Mouse (Mus musculus) liver, adult 2 months (tissue): ENCODE results near the gene Kpna4. TPM values are rescaled to one million over a fixed set of nuclear protein-coding genes. Genes with fewer than 3 reads are reported as not detected.

Experiments used
- DNase-seq: peaks from one replicate; pipeline ENCODE4 v3.0.0-alpha.2; 2011; ENCODE audit warnings: low read depth, low spot score; ENCODE audit errors: extremely low read depth
- H3K27ac ChIP-seq: fragments of 200-500 bp; replicated peaks from 2 replicates; pipeline ENCODE4 v1.5.1; 2012; ENCODE audit warnings: low read depth, mild to moderate bottlenecking, control low read depth, inconsistent platforms, low read length; ENCODE audit not compliant: insufficient read depth
- H3K27me3 ChIP-seq: fragments of 200-500 bp; 2 replicates; pipeline ENCODE4 v1.6.1; 2012; ENCODE audit warnings: mild to moderate bottlenecking, moderate library complexity, low read length, inconsistent platforms; ENCODE audit not compliant: control insufficient read depth, insufficient read depth
- H3K36me3 ChIP-seq: fragments of 200-500 bp; 2 replicates; pipeline ENCODE4 v1.6.1; 2012; ENCODE audit warnings: low read length, inconsistent platforms; ENCODE audit not compliant: control insufficient read depth, insufficient read depth
- H3K4me1 ChIP-seq: fragments of 200-500 bp; 2 replicates; pipeline ENCODE4 v1.6.1; 2011; ENCODE audit warnings: low read length; ENCODE audit not compliant: control insufficient read depth, insufficient read depth
- H3K4me3 ChIP-seq: fragments of 200-500 bp; 2 replicates; pipeline ENCODE4 v1.5.1; 2011; ENCODE audit warnings: low read depth, mild to moderate bottlenecking, control low read depth, low read length, moderate library complexity; ENCODE audit not compliant: insufficient read depth
- H3K79me2 ChIP-seq: fragments of 200-500 bp; 2 replicates; pipeline ENCODE4 v1.6.1; 2012; ENCODE audit warnings: inconsistent platforms, mild to moderate bottlenecking, low read length, moderate library complexity; ENCODE audit not compliant: control insufficient read depth, insufficient read depth
- H3K9ac ChIP-seq: fragments of 200-500 bp; 2 replicates; pipeline ENCODE4 v1.6.1; 2012; ENCODE audit warnings: low read depth, mild to moderate bottlenecking, control low read depth, inconsistent platforms, low read length
- CTCF ChIP-seq: fragments of 200-500 bp; IDR thresholded peaks from 2 replicates; pipeline ENCODE4 v1.5.1; 2011; ENCODE audit warnings: low read depth, low read length, control low read depth
- POLR2A ChIP-seq: fragments of 200-500 bp; IDR thresholded peaks from 2 replicates; pipeline ENCODE4 v1.6.1; 2011; ENCODE audit warnings: low read length, control low read depth; ENCODE audit not compliant: insufficient read depth; ENCODE audit errors: extremely low read depth
- WGBS: fragments of 180-500 bp; shearing (Covaris S2); methylation state at CpG from one replicate; pipeline ENCODE4 v1.1.7; 2018; 5-methylcytosine and 5-hydroxymethylcytosine counted together
- polyA plus RNA-seq: library from polyadenylated mRNA; depleted of rRNA; stranded (reverse); fragments of >200 nt; gene quantifications from 2 replicates; pipeline ENCODE4 v1.2.3, GENCODE M21; 2012
- total RNA-seq: library from RNA; depleted of rRNA; stranded (reverse); fragments of >200 nt; gene quantifications from 2 replicates; pipeline ENCODE4 v1.2.3, GENCODE M21; 2014

Gene Kpna4
- total and polyA plus RNA-seq, 2 experiments = 5.3 to 10.7 TPM

DNA sequence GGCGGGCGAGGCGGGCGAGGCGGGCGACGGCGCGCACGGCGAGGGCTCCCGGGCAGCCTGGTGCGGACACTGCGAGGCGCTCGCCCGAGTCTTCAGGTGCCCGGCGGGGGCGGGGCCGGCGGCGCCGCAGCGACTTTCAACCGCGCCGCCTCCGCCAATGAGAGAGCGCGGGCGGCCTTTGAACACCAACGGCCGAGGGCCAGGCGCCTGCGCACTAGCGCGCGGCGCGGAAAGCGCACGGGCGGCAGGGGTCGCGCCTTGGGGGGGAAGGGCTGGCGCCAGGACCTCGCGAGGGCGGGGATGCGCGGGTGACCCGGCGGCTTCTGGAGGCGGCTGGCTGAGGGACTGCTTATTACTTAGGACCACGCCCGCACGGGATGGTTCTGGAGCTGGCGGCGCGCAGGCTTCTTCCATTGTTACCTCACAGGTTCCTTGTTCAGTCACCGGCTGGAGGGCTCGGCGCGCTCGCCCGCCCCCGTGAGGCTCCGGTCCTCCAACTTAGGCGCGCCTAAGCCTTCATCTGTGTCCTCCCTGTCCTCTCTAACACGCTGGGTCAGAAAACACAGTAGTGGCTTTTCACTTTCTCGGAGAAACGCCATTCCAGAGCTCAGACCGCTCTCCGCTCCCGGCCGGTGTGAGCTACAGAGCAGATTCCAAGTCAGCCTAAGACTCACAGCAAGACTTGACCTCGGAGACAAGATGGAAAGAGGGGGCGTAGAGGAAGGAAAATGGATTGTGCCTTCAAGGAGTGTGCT is 82.1 kb downstream of the Kpna4 start, which contains the start of gene Trim59:
TSS of gene Trim59 (minus strand) at position 111 of the 755 bp plus-strand sequence.
- H3K36me3 ChIP-seq = no peaks in the 10 kb centered on the region
- H3K27me3 ChIP-seq = peaks cover 3% of the 10 kb centered on the region; the same call in 1 of the 2 replicates
- no peaks in the 10 kb centered on the region for H3K79me2 ChIP-seq
- no peak for TF ChIP-seq CTCF
- no peak for TF ChIP-seq POLR2A
- no peak within 1 kb of the TSS for H3K27ac ChIP-seq
- under 1% methylated on average over 71 of the region's 80 CpGs for WGBS
- H3K4me1 ChIP-seq = peaks cover 3% of the 10 kb centered on the region
- H3K9ac ChIP-seq = peak within 1 kb of the TSS; percentile 77
- DNase-seq = peak; percentile 41
- peak within 1 kb of the TSS; percentile 80 for H3K4me3 ChIP-seq

GRCm38 (mm10) chr3:69044167-69044591 is 82.7 kb downstream of the Kpna4 start:
- Histone ChIP-seq H3K27ac (no peak overlapping the region), H3K4me1 (peaks cover 3% of the 10 kb centered on the region), H3K4me3 (peak overlapping the region; percentile 80), H3K27me3 (peaks cover 3% of the 10 kb centered on the region; the same call in 1 of the 2 replicates), H3K36me3 (no peaks in the 10 kb centered on the region), H3K9ac (peak overlapping the region; percentile 77), H3K79me2 (no peaks in the 10 kb centered on the region)
- TF ChIP-seq POLR2A (no peak), CTCF (no peak)
- WGBS = under 1% methylated on average over 34 of the region's 42 CpGs
- DNase-seq = no peak

GRCm38 (mm10) chr3:69041298-69041697 is 85.6 kb downstream of the Kpna4 start:
- Histone ChIP-seq H3K27ac (no peak overlapping the region), H3K36me3 (no peaks in the 10 kb centered on the region), H3K79me2 (no peaks in the 10 kb centered on the region), H3K9ac (no peak overlapping the region), H3K4me3 (no peak overlapping the region), H3K27me3 (peaks cover 3% of the 10 kb centered on the region; the same call in 1 of the 2 replicates), H3K4me1 (peaks cover 3% of the 10 kb centered on the region)
- 80% methylated on average over 5 of the region's 5 CpGs for WGBS
- no peak for DNase-seq
- TF ChIP-seq POLR2A = no peak
- TF ChIP-seq CTCF = no peak

- H3K27ac ChIP-seq = no peak overlapping the region
- peaks cover 3% of the 10 kb centered on the region for H3K4me1 ChIP-seq
- H3K79me2 ChIP-seq = no peaks in the 10 kb centered on the region
- DNase-seq = no peak
- H3K9ac ChIP-seq = no peak overlapping the region
- 97% methylated on average over 2 of the region's 2 CpGs for WGBS
- TF ChIP-seq CTCF (no peak), POLR2A (no peak)
- H3K27me3 ChIP-seq = peaks cover 3% of the 10 kb centered on the region; the same call in 1 of the 2 replicates
- no peak overlapping the region for H3K4me3 ChIP-seq
- H3K36me3 ChIP-seq = peaks cover 2% of the 10 kb centered on the region; the same call in 1 of the 2 replicates
Measured at GRCm38 (mm10) chr3:69040105-69040504, 86.8 kb downstream of the Kpna4 start.

DNA sequence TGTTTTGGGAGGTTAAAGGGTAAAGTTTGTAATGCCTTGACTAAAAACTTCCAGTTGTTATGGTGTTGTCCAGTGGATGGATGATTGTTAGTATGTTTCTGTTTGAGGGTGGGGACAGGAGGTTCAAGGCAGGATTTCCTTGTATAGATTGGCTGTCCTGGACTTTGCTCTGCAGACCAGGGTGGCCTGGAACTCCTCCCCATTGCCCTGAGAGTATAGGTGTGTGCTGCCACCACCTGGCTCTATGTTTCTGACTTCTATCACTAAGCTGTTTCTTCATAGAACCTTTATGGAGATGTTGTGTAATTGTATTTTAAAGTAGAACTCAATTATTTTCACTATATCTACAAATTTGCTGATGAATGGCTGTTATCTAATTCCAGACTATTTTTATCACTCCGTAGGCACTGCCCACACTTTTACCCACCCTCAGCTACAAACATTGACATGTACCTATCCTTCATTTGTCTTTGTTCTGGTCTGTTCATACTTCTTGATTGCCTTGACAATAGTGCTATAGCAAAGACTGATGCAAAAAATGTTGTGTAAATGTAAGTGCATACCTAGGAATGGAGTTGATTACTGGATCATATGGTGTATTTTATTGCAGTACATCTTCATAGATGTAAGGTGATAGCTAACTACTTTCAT is 100.7 kb downstream of the Kpna4 start:
- Histone ChIP-seq H3K27me3 (no peaks in the 10 kb centered on the region), H3K4me1 (no peaks in the 10 kb centered on the region), H3K79me2 (no peaks in the 10 kb centered on the region), H3K9ac (no peak overlapping the region), H3K36me3 (peaks cover 37% of the 10 kb centered on the region), H3K4me3 (no peak overlapping the region), H3K27ac (no peak overlapping the region)
- TF ChIP-seq POLR2A (no peak), CTCF (no peak)
- WGBS = 89% methylated on average over 1 of the region's 1 CpGs
- peak; percentile 10 for DNase-seq

DNA sequence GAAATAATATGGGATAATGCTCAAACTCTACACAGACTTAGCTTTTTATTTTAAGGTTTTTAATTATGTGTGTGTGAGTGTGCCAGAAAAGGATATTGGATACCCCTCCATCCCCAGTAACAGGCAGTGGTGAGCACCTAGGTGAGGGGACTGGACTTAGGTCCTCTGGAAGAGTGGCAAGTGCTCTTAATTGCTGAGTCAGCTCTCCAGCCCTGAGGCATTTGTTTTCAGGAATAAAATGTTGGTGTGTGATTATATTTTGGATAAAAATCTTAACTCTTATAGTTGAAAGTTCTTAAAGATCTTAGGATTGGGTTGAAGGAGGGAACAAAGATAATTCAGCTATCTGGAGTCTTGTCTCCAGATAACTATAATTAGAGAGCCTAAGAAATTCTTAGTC is 106.1 kb downstream of the Kpna4 start:
- H3K79me2 ChIP-seq = no peaks in the 10 kb centered on the region
- no peaks in the 10 kb centered on the region for H3K27me3 ChIP-seq
- H3K36me3 ChIP-seq = peaks cover 27% of the 10 kb centered on the region
- no peak for TF ChIP-seq POLR2A
- DNase-seq = no peak
- no peak overlapping the region for H3K9ac ChIP-seq
- no peak overlapping the region for H3K4me3 ChIP-seq
- H3K4me1 ChIP-seq = no peaks in the 10 kb centered on the region
- H3K27ac ChIP-seq = no peak overlapping the region
